Mouse (Mus musculus) layer of hippocampus, adult 11-12 months (tissue): ENCODE results near the gene Gm4881.
"Not testable (repeated sequence)": the region's sequence is repeated elsewhere in the genome, so short reads cannot be mapped to it uniquely, and the experiment has no call there.

Source experiments
- DNase-seq: peaks from one replicate; pipeline ENCODE4 v3.0.0; 2022; ENCODE audit warnings: low spot score

Gene Gm4881

DNA sequence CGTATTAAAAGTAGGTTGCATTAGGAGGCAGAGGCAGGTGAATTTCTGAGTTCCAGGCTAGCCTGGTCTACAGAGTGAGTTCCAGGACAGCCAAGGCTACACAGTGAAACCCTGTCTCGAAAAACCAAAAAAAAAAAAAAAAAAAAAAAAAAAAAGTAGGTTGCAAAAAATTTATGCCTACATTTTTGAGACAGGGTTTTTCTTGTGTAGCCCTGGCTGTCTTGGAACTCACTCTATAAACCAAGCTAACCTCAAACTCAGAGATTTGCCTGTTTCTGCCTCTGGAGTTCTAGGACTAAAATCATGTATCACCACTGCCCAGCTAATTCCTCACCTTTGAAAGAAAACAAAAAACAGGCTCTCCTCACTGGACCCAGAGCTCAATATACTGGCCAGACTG is 48.5 kb downstream of the Gm4881 start:
- DNase-seq = not testable (repeated sequence)

DNA sequence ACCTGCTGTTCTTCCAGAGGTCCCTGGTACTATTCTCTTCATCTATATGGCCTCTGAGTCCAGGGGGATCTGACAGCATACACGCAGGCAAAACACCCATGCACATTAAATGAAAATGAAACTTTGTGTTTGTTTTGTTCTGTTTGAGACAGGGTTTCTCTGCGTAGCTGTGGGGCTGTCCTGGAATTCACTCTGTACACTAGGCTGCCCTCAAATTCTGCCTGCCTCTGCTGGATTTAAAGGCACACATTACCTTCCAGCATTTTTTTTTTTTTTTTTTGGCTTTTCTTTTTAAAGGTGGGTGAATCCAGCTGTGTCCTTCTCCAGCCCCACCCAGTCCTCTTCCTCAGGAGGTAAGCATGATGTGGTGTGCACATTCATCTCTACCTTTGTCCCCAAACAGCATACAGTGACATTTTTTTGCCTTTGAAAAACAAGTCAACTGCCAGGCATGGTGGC is 52.1 kb downstream of the Gm4881 start:
- DNase-seq = no peak

DNA sequence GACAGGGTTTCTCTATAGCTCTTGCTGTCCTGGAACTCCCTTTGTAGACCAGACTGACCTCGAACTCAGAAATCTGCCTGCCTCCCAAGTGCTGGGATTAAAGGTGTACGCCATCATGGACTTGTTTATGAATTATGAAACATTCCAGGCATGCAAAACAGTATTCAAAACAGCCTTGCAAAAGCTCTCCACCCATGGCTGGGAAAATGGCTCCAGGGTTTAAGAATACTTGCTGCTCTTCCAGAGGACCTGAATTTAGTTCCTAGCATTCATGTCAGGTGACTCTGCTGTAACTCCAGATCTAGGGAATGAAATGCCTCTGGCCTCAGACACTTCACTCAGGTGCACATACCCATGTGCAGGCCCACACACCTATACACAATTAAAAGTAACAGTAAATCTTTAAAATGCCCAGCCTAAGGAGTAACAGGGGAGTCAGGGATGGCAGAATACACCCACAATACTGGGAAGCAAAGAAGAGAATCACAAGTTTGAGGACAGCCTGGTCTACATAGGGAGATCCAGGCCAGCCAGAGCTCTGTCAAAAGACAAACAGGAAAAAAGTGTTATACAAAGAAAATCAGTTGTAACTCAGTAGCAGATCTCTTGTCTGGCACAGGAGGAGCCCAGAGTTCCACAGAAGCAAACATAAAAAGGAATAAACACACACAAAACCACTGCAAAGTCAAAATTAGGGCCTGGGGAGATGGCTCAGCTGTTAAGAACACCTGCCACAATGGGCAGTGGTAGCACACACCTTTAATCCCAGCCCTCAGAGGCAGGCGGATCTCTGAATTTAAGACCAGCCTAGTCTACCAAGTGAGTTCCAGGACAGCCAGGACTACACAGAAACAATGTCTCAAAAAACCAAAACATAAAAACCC is 52.8 kb downstream of the Gm4881 start:
- no peak for DNase-seq

GRCm38 (mm10) chr7:24890281-24891216 is 53.7 kb downstream of the Gm4881 start:
- peak; percentile 63 for DNase-seq

- DNase-seq = no peak
Measured at GRCm38 (mm10) chr7:24889431-24890220, 54.7 kb downstream of the Gm4881 start.

GRCm38 (mm10) chr7:24887096-24887495 is 57.2 kb downstream of the Gm4881 start:
- DNase-seq = no peak

- no peak for DNase-seq
Measured at GRCm38 (mm10) chr7:24886308-24886633, 58.0 kb downstream of the Gm4881 start.

DNA sequence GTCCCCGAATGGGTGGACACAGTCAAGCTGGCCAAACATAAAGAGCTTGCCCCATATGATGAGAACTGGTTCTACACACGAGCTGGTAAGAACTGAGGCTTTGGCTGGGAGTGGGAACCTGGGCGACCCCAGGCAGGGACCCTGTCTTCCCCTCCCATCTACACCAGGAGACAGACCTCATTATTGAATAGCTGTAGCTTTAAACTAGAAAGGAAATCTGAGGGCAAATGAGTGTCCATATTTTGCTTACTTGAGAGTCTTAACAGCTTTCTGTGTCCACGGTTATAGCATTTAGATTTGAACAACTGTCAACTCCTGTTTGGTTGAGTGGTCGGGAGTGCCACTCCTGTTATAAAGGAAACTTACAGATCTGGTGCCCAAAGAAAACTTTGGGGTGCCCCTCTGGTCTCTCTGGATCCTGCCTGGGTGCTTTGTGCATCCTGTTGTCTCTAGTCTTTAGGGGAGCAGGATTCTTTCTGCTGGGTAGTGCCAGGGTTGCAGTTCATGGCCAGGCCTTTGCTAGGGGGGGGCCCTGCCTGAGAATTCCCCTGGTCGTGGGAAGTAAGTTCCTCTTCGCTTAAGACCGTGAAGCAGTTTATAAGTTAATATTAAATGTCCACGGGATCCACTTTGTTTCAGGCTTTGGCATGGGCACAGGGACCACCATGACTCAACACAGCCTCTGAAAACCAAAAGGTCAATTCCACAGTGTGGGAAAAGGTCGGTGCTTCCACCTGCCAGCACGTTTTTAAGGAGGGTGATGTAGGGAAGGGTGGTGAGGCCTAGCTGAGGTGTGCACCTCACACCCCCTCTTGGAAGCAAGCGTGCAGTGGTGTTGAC is 58.6 kb downstream of the Gm4881 start:
- DNase-seq = no peak

GRCm38 (mm10) chr7:24884693-24885291 is 59.5 kb downstream of the Gm4881 start:
- no peak for DNase-seq

DNA sequence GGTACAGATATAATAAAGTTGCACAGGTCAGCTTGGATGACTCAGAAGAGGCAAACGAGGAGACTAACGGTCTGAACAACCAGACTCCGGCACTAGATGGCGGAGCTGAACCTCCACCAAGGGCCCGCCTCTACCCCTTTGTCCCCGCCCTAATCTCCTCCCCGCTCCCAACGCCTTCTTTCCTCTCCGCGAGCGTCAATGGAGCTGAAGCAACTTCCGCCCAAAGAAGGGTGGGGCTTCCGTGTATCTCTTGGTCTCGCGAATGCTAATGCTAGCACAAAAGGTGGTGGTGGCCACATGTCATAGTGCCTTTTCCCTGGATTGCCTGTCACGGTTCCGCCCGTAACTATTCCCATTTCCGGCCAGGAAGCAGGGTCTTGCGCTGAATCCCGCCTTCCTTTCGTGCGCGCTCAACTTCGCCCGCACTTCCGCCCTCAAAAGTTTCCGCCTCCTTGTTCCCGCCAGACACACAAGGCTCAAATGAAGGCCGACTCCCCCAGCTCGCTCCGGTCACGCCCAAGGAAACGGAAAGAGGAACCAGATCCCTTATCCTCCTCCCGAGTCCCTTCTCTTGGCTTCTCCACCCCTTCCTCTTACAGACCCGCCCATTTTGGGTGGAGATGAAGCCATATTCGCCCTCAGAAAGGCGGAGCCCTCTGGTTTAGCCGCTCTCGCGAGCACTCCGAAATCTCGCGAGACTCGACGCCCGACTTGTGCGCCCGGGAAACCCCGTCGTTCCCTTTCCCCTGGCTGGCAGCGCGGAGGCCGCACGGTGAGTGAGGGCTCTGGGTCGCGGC is 60.2 kb downstream of the Gm4881 start, which contains the start of gene Rps19:
Rps19 (plus strand) TSS at position 476 of the 797 bp plus-strand sequence.
- peak; percentile 99 for DNase-seq

DNA sequence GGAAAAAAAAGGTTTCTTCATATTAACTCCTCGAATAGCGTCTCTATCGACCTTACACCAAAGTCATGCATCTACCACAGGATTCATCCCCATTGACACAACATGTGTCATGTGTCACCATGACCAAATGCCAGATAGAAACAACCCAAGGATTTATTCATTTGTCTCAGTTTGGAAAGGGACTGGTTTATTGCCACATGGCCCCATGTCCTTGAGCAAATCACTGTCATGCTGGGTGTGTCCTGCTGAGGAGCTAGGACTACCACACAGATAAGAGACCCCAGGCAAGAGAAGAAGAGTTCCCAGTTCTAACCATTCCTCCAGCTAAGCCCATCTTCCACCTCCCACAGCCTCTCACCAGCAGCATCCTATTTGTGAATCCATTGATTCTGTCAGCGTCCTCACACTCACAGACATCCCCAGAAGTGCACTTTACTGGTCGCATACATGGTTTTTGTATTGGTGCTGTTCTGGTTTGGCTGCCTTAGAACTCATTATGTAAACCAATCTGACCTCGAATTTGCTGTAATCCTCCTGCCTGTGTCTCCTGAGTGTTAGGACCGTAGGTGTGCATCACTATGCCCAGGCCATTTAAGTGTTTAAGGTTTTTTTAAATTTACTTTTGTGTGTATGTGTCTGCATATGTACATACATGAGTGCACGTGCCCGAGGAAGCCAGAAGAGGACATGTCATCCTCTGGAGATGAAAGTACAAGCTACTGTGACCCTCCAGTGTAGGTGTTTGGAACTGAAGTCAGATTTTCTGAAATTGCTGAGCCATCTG is 61.7 kb downstream of the Gm4881 start:
- DNase-seq = no peak

DNA sequence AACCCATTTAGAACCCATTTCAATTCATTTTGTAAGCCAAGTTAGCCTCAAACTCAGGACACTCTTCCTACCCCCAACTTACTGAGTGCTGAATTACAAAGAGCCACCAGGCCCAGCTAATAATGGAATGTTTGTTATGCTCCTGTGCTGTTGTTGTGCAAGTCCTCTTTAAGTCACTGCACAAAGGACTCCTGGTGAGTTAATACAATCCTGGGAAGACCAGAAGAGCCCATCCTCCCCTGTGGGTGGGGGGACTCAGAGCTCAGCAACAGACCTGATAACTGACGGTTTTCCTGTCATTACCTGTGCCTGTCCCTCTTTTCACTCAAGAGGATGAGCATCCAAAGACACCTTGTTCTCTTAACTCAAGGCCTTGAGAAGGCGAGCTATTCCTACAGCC is 64.7 kb downstream of the Gm4881 start:
- DNase-seq = no peak

DNA sequence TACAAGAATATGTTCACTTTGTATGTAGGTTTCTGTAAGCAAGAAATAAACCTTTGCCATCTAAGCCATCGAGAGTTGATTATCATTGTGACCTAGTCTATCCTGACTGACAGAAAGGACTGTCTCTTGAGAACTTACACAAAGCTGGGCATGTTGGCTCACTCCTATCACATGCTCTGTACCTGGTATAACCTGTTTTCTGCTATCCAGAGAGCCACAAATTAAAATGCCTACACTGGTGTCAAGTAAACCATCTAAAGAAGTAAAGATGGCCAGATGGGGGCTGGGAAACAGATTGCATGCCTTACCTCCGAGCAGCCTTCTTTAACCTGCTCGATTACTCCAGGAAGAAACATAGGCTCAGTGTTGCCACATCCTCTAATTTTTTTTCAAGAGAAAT is 66.7 kb downstream of the Gm4881 start:
- DNase-seq = no peak
